Mouse (Mus musculus) forebrain, embryonic 16.5 days (tissue): ENCODE data around the gene Lix1l. TPM values are rescaled to one million over a fixed set of nuclear protein-coding genes. Genes with fewer than 3 reads are reported as not detected.

Experiments
- ATAC-seq: fragments of 200-750 bp; cut with Nextera tagmentation; 2 replicates; pipeline ENCODE4 v1.8.0; 2017; ENCODE audit warnings: mild to moderate bottlenecking, moderate library complexity
- H3K27ac ChIP-seq: fragments of 300-500 bp; sonication (generic); 2 replicates; pipeline ENCODE4 v1.5.1; 2014; ENCODE audit warnings: low read length, control low read depth
- H3K27me3 ChIP-seq: fragments of 300-500 bp; sonication (generic); replicated peaks from 2 replicates; pipeline ENCODE4 v1.6.1; 2014; ENCODE audit warnings: low read length; ENCODE audit not compliant: control insufficient read depth, insufficient read depth
- H3K36me3 ChIP-seq: fragments of 300-500 bp; sonication (generic); 2 replicates; pipeline ENCODE4 v1.6.1; 2014; ENCODE audit not compliant: control insufficient read depth, insufficient read depth
- H3K4me1 ChIP-seq: fragments of 300-500 bp; sonication (generic); replicated peaks from 2 replicates; pipeline ENCODE4 v1.6.1; 2014; ENCODE audit warnings: low read length; ENCODE audit not compliant: control insufficient read depth, insufficient read depth
- H3K4me2 ChIP-seq: fragments of 300-500 bp; sonication (generic); 2 replicates; pipeline ENCODE4 v1.6.1; 2014; ENCODE audit warnings: mild to moderate bottlenecking, low read length, control low read depth
- H3K4me3 ChIP-seq: fragments of 300-500 bp; sonication (generic); replicated peaks from 2 replicates; pipeline ENCODE4 v1.5.1; 2014; ENCODE audit warnings: mild to moderate bottlenecking, low read length, control low read depth
- H3K9ac ChIP-seq: fragments of 300-500 bp; sonication (generic); replicated peaks from 2 replicates; pipeline ENCODE4 v1.6.1; 2014; ENCODE audit warnings: low read depth, low read length, control low read depth
- H3K9me3 ChIP-seq: fragments of 300-500 bp; sonication (generic); 2 replicates; pipeline ENCODE4 v1.6.1; 2016; ENCODE audit warnings: low read length; ENCODE audit not compliant: control insufficient read depth
- WGBS: fragments of 180-500 bp; shearing (Covaris S2); extraction: QIAGEN DNeasy Blood & Tissue Kit; methylation state at CpG from one replicate; pipeline ENCODE4 v1.1.7; 2014; 5-methylcytosine and 5-hydroxymethylcytosine counted together
- polyA plus RNA-seq: library from polyadenylated mRNA; unstranded; fragments of >200 nt; fragmentation: Nextera tagmentation; extraction: Ambion mirVana; gene quantifications from 2 replicates; pipeline ENCODE4 v1.2.1, GENCODE M21; 2015

Lix1l gene
- polyA plus RNA-seq, 1 experiment from 2014 or later, result 7.5 TPM

DNA sequence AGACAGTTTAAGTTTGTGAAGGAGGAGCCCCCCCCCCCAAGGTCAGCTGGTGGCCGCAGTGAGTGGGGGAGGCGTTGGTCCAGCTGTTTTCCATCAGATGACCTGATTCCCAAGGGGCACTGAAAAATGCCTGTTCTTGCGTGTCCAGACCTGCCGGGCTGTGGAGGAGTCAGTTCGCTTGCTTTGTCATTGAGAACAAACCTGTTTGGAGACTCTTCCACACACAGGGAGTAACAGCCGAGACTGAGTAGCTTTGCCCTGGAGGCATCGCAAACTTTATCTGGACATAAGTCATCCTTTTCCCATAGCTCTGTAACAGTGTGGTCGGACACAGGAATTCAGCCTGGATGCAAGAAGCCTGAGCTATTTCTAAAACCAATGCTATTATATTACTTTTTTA is 73.5 kb downstream of the Lix1l start:
- WGBS, result 75% methylated on average over 8 of the region's 8 CpGs
- no peak overlapping the region for H3K4me2 ChIP-seq
- ATAC-seq, result no peak

DNA sequence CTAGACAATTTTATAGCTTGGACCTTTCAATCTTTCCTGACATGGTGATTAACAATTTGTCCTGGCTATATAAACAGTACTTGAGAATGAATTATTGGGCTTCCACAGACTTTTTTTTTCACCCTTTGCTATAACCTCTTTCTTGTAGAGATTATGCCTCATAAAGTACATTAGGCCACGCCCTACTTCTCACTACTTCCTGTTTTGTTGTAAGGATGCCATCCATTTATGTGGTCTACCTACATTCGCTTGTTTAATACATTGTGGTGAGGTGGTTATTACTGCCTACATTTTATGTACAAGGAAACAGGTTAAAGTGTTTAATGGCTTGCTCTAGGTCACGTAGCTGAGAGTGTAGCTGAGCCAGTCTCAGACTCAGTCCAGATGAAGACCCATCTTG is 74.2 kb downstream of the Lix1l start:
- ATAC-seq, result no peak
- WGBS, result 75% methylated on average over 3 of the region's 3 CpGs

More for the DNA sequence above, 73.5 kb downstream of the Lix1l start:
- H3K4me3 ChIP-seq, result no peak overlapping the region
- no peak overlapping the region for H3K9ac ChIP-seq
- no peaks in the 10 kb centered on the region for H3K9me3 ChIP-seq
- no peaks in the 10 kb centered on the region for H3K36me3 ChIP-seq
- H3K27me3 ChIP-seq, result 0 out of 2 replicates have a peak, but pooled peaks cover 3% of the 10 kb centered on the region
- H3K4me1 ChIP-seq, result peaks cover 9% of the 10 kb centered on the region
- no peak overlapping the region for H3K27ac ChIP-seq

DNA sequence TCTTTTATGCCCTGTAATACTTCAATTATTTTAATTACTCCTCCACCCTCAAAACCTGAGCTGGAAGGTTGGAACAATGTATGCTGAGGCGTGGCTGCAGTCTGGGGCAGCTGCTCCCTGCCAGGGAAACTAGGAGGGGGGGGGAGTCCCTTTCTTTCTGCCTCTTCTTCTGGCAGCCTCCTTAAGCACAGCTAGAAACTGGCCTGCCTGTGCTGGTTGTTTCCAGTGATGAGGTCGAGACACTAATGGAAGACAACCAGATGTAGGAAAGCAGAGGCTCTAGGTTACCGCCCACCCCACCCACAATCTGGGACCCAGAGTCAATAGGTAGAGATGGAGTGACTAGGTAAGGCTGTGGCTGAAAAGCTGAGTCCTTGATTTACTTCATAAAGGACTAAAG is 74.7 kb downstream of the Lix1l start:
- no peaks in the 10 kb centered on the region for H3K4me1 ChIP-seq
- H3K27ac ChIP-seq, result no peak overlapping the region
- H3K9ac ChIP-seq, result no peak overlapping the region
- H3K36me3 ChIP-seq, result no peaks in the 10 kb centered on the region
- no peak overlapping the region for H3K4me3 ChIP-seq
- ATAC-seq, result no peak
- 0 out of 2 replicates have a peak, but pooled peaks cover 3% of the 10 kb centered on the region for H3K27me3 ChIP-seq
- H3K9me3 ChIP-seq, result no peaks in the 10 kb centered on the region
- 26% methylated on average over 3 of the region's 3 CpGs for WGBS
- no peak overlapping the region for H3K4me2 ChIP-seq

More for the DNA sequence above, 74.2 kb downstream of the Lix1l start:
- no peaks in the 10 kb centered on the region for H3K9me3 ChIP-seq
- no peak overlapping the region for H3K4me3 ChIP-seq
- H3K4me2 ChIP-seq, result no peak overlapping the region
- H3K27ac ChIP-seq, result no peak overlapping the region
- 0 out of 2 replicates have a peak, but pooled peaks cover 3% of the 10 kb centered on the region for H3K27me3 ChIP-seq
- no peaks in the 10 kb centered on the region for H3K36me3 ChIP-seq
- H3K9ac ChIP-seq, result no peak overlapping the region
- H3K4me1 ChIP-seq, result peaks cover 5% of the 10 kb centered on the region

Other genes with a start within 250 kb of the Lix1l start
- gene BC107364, start 148.8 kb upstream of the Lix1l start, polyA plus RNA-seq, result not detected in 2 replicates
- gene Hfe2, start 76.0 kb upstream of the Lix1l start, polyA plus RNA-seq, result 0.66 and 1.1 TPM in 2 replicates
- 63.4 and 75.9 TPM in 2 replicates for gene Txnip, start 43.2 kb upstream of the Lix1l start, polyA plus RNA-seq
- gene Gm16253, start 24.2 kb upstream of the Lix1l start, polyA plus RNA-seq, result 1.6 and 1.8 TPM in 2 replicates
- 38.7 and 43.1 TPM in 2 replicates for gene Polr3gl, start 7.0 kb upstream of the Lix1l start, polyA plus RNA-seq
- 16.2 and 21.9 TPM in 2 replicates for gene Ankrd34a, start 4.5 kb upstream of the Lix1l start, polyA plus RNA-seq
- gene Rbm8a, start 28.8 kb downstream of the Lix1l start, polyA plus RNA-seq, result 123 and 132 TPM in 2 replicates
- gene Pex11b, start 34.2 kb downstream of the Lix1l start, polyA plus RNA-seq, result 55.1 and 61.6 TPM in 2 replicates
- 0.10 and 0.13 TPM in 2 replicates for gene Gm42957, start 34.3 kb downstream of the Lix1l start, polyA plus RNA-seq
- gene Itga10, start 44.4 kb downstream of the Lix1l start, polyA plus RNA-seq, result 0.75 and 1.3 TPM in 2 replicates
- gene Ankrd35, start 69.0 kb downstream of the Lix1l start, polyA plus RNA-seq, result 1.2 and 3.5 TPM in 2 replicates
- 24.3 and 32.6 TPM in 2 replicates for gene Pias3, start 95.2 kb downstream of the Lix1l start, polyA plus RNA-seq
- gene Nudt17, start 107.4 kb downstream of the Lix1l start, polyA plus RNA-seq, result 4.8 and 6.2 TPM in 2 replicates
- 32.2 and 33.9 TPM in 2 replicates for gene Polr3c, start 126.5 kb downstream of the Lix1l start, polyA plus RNA-seq
- 59.8 and 65.1 TPM in 2 replicates for gene Rnf115, start 126.5 kb downstream of the Lix1l start, polyA plus RNA-seq
- 0.11 and 0.20 TPM in 2 replicates for gene Pdzk1, start 228.1 kb downstream of the Lix1l start, polyA plus RNA-seq
- gene Cd160, start 228.2 kb downstream of the Lix1l start, polyA plus RNA-seq, result 0.08 and 0.22 TPM in 2 replicates